Mouse (Mus musculus) natural killer cell, adult 2 months (primary cell): ENCODE results near the gene Dclk2.

ENCODE experiments used
- DNase-seq, 2 experiments: peaks; one replicate each; pipeline ENCODE4 v3.0.0; 2022; ENCODE audit warnings: low spot score in 2 of 2

The Dclk2 gene

GRCm38 (mm10) chr3:86759383-86759782 lies 161.3 kb downstream of the Dclk2 start:
- no peak for DNase-seq

GRCm38 (mm10) chr3:86758727-86759126 lies 161.9 kb downstream of the Dclk2 start:
- DNase-seq: peak in 1 of 2 experiments; percentile 8

- DNase-seq: no peak
These were observed 164.1 kb downstream of the Dclk2 start for GRCm38 (mm10) chr3:86756548-86756947.

- no peak for DNase-seq
These were observed 165.8 kb downstream of the Dclk2 start for GRCm38 (mm10) chr3:86754595-86755557.

GRCm38 (mm10) chr3:86754178-86754577 lies 166.5 kb downstream of the Dclk2 start:
- no peak for DNase-seq

- DNase-seq: no peak
These were observed 170.0 kb downstream of the Dclk2 start for GRCm38 (mm10) chr3:86750652-86751051.

- no peak for DNase-seq
These were observed 174.7 kb downstream of the Dclk2 start for GRCm38 (mm10) chr3:86745769-86746512.

- DNase-seq: no peak
These were observed 175.3 kb downstream of the Dclk2 start for GRCm38 (mm10) chr3:86745348-86745747.

GRCm38 (mm10) chr3:86739745-86740144 lies 180.9 kb downstream of the Dclk2 start:
- DNase-seq: no peak

GRCm38 (mm10) chr3:86738831-86739230 lies 181.8 kb downstream of the Dclk2 start:
- DNase-seq: no peak
